Mouse (Mus musculus): ENCODE measurements around the gene Fgf4.
"Not testable (repeated sequence)": the region's sequence is repeated elsewhere in the genome, so short reads cannot be mapped to it uniquely, and the experiment has no call there.

GRCm38 (mm10) chr7:144890661-144891060 lies 43.5 kb downstream of the Fgf4 start:
- TF ChIP-seq NELFE (IDR thresholded peaks at IDR 0.05; ENCODE audit: low read depth, low read length); MAZ (IDR thresholded peaks at IDR 0.05; ENCODE audit: low read depth, low read length); USF2 (conservative IDR thresholded peaks at IDR 0.05; ENCODE audit: low read depth, low read length); JUND (conservative IDR thresholded peaks at IDR 0.05; ENCODE audit: low read depth, low read length); HCFC1 (IDR thresholded peaks at IDR 0.05; ENCODE audit: low read depth, low read length): not testable (repeated sequence)
- peak in 1 of 2 experiments; percentile 16; a peak in 2 of 4 replicates for TF ChIP-seq CTCF (conservative IDR thresholded peaks at IDR 0.05 in 1 of 2, IDR thresholded peaks at IDR 0.05 in 1 of 2; ENCODE audit: low read depth in 2 of 2, low read length in 2 of 2)
